Mouse (Mus musculus) embryonic fibroblast, embryonic 13.5 days (primary cell): ENCODE data around the gene Slc17a1. TPM values are rescaled to one million over a fixed set of nuclear protein-coding genes. Genes with fewer than 3 reads are reported as not detected.

Source experiments
- H3K27ac ChIP-seq: 2 replicates; pipeline ENCODE4 v1.5.1; 2012; ENCODE audit warnings: low read length, control low read depth, inconsistent platforms; ENCODE audit not compliant: insufficient read depth
- H3K4me1 ChIP-seq: 2 replicates; pipeline ENCODE4 v1.6.1; 2011; ENCODE audit warnings: low read length; ENCODE audit not compliant: control insufficient read depth, insufficient read depth
- H3K4me3 ChIP-seq: 2 replicates; pipeline ENCODE4 v1.5.1; 2011; ENCODE audit warnings: mild to moderate bottlenecking, control low read depth, low read length; ENCODE audit not compliant: insufficient read depth
- CTCF ChIP-seq: IDR thresholded peaks from 2 replicates; pipeline ENCODE4 v1.5.1; 2011; ENCODE audit warnings: mild to moderate bottlenecking, control low read depth, low read length, moderate library complexity, borderline replicate concordance; ENCODE audit not compliant: insufficient read depth
- POLR2A ChIP-seq: IDR thresholded peaks from 2 replicates; pipeline ENCODE4 v1.6.1; 2011; ENCODE audit warnings: low read depth, mild to moderate bottlenecking, control low read depth, low read length, moderate library complexity
- polyA plus RNA-seq: library from polyadenylated mRNA; stranded (reverse); fragments of >200 nt; gene quantifications from 2 replicates; pipeline ENCODE4 v1.2.4, GENCODE M21; 2011; ENCODE audit warnings: low read depth; ENCODE audit not compliant: missing spikeins, insufficient read length

Gene Slc17a1
- not detected in 2 replicates for polyA plus RNA-seq

DNA sequence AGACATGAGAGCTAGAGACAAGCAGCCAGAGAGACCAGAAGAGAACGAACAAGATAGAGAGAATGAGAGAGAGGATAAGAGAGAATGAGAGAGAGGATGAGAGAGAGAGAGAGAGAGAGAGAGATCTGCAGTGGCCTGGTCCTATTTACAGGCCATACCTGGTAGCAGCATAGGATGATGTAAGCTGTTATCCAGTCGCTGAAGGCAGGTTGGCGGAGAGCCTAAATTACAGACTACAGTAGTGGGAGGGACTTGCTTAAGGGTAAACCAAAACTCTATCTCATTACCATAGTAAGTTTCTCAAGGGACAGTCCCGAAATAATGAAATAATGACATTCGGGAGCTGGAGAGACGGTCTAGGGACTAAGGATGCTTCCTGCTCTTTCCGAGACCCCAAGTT, at the start of gene Slc17a1:
Gene Slc17a1, plus strand, starts transcription at position 346 of the 400 bp plus-strand sequence.
- TF ChIP-seq CTCF, result no peak
- no peak for TF ChIP-seq POLR2A
- H3K4me3 ChIP-seq, result no peak within 1 kb of the TSS
- no peaks in the 10 kb centered on the region for H3K4me1 ChIP-seq
- no peak within 1 kb of the TSS for H3K27ac ChIP-seq

DNA sequence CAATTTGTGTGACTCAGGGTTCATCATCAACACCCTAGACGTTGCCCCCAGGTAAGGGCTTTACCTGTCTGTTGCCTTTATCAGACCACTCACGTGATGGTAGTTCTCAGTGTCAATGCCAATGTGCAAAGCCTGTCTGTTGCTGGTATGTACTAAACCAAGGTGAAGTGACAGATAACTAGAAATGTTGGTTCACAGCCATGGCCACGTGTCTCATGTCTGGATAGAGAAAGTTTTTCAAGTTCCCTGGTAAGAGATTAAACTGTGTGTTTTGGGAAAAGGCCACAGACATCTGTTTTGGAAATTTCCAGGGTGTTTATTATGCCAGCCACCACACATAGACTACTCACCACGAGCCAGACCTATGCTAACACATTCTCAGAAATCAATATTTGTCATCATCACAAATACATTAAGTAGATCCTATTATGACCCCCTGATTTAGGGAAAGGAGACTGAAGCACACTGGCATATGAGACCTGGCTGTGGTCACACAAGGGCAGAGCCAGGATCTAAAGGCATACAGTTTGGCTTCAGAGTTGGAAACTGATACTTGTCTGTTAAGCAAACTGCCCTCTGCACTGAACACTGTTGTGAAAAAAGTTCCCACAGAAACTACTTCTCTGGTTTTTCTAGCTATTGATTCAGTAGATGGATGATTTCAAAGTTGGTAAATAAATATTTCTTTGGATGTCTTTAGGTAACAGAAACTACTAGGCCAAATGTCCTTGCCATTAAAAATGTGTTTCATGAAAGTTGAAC, 47.2 kb upstream of the Slc17a1 start:
- TF ChIP-seq POLR2A, result no peak
- no peak for TF ChIP-seq CTCF
- Histone ChIP-seq H3K27ac (no peak overlapping the region), H3K4me3 (no peak overlapping the region), H3K4me1 (no peaks in the 10 kb centered on the region)

DNA sequence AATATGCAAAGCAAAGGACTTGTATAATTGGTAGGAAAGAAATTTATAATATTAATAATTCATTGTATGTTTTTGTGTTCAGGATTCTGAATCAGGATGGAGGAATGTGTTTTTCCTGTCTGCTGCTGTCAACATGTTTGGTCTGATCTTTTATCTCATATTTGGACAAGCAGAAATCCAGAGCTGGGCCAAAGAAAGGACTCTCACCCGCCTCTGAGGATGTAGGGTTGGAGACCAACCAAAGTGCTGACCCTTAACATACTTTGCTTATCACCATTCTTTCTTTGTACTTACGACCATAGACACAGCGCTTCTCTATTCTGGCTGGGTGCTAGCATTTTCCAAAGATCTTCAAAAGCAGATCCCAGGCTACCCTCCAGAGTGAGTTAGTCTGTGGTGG, 45.3 kb upstream of the Slc17a1 start:
- H3K27ac ChIP-seq, result no peak overlapping the region
- TF ChIP-seq POLR2A (no peak), CTCF (no peak)
- no peaks in the 10 kb centered on the region for H3K4me1 ChIP-seq
- no peak overlapping the region for H3K4me3 ChIP-seq

DNA sequence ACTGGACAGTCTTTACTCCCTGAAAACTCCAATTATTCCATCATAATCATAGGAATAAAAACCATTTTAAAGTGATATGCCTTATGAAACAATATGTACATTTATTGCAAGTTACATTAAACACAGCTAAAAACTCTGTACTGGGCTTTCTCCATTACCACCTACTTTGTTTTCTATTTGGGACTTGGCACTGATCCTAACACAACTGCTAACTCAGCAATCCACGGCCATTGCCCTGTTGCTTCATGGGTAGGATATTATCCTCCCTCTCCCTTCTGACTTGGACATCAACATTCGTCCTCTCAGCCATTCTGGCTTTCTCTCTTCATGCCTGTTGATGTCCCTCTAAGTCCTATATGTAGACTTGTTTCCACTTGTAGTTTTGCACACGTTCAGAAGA, 40.9 kb upstream of the Slc17a1 start:
- Histone ChIP-seq H3K4me1 (no peaks in the 10 kb centered on the region), H3K27ac (no peak overlapping the region), H3K4me3 (no peak overlapping the region)
- TF ChIP-seq CTCF, result no peak
- TF ChIP-seq POLR2A, result no peak

DNA sequence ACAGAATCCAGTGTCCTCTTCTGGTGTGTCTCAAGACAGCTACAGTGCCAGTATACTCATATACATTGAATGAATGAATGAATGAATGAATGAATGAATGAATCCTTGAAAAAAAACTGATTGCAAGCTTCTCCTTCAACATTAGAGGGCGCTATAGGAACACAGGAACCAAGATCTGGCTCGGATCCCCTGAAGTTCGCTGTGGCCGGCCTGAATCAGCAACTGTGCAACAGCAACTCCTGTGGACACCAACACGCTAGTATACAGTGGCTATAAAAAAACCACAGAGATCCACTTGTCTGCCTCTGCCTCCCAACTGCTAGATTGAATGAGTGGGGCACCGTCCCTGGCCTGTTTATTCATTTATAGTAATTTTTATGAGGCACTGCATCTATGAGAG, 34.5 kb upstream of the Slc17a1 start:
- no peak for TF ChIP-seq POLR2A
- TF ChIP-seq CTCF, result no peak
- no peak overlapping the region for H3K27ac ChIP-seq
- H3K4me1 ChIP-seq, result no peaks in the 10 kb centered on the region
- no peak overlapping the region for H3K4me3 ChIP-seq

DNA sequence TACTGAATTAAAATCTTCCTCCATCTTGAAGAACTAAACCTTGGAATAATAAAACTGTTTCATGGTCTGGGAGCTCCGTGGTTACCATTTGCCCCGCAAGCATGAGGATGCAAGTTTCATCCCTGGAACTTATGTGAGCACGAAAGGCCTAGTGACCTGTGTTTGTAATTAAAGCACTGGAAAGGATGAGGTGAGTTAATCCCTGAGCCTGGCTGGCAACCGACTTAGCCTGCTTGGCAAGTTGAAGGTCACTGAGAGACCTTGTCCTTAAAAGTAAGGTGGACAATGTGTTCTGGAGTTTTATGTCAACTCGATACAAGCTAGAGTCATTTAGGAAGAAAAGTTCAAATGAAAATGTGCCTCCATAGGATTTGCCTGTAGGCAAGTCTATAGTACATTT, 32.7 kb upstream of the Slc17a1 start:
- no peak overlapping the region for H3K4me3 ChIP-seq
- H3K4me1 ChIP-seq, result no peaks in the 10 kb centered on the region
- H3K27ac ChIP-seq, result no peak overlapping the region
- TF ChIP-seq POLR2A, result no peak

DNA sequence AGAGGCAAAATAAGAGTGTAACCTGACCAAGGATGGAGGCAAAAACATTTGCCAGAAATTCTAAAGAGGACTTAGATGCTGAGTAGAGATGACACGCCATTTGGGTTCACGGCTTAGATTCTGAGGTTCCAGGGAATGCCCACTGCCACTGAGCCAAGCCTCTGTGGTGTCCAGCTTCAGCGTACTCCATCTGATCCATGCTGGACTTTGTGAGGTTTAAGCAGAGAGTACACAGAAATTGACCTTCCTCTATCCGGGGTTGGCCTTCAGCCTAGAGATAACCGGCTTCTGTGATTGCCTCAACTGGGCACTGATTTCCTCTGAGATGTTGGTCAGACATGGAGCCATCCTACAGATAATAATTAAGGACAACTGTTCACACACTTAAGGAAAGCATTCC, 30.9 kb upstream of the Slc17a1 start:
- no peak for TF ChIP-seq CTCF
- no peak for TF ChIP-seq POLR2A
- Histone ChIP-seq H3K27ac (no peak overlapping the region), H3K4me1 (no peaks in the 10 kb centered on the region)

DNA sequence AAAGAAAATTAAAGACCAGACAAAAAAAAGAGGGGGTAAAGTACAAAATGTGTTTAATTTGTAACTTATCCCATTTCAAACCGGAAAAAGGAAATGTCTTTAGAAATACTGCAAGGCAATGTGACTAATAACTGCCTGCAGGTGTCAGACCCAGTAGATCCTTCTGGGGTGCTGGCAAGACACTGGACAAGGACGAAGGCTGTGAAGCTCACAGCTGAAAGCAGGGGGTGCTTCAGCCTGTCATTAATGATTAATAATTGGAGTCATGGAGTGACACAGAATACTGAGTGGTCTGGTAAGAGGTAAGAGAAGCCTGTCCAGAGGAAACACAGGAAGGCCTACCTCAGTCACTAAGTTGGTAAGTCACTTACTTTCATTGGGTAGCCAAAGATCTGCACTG, 28.2 kb upstream of the Slc17a1 start, which contains the start of gene Slc17a3:
Gene Slc17a3, plus strand, starts transcription at position 127 of the 400 bp plus-strand sequence.
- TF ChIP-seq CTCF (no peak), POLR2A (no peak)
- no peak within 1 kb of the TSS for H3K27ac ChIP-seq
- H3K4me1 ChIP-seq, result no peaks in the 10 kb centered on the region
- no peak within 1 kb of the TSS for H3K4me3 ChIP-seq

More for the DNA sequence above, 30.9 kb upstream of the Slc17a1 start:
- no peak overlapping the region for H3K4me3 ChIP-seq

DNA sequence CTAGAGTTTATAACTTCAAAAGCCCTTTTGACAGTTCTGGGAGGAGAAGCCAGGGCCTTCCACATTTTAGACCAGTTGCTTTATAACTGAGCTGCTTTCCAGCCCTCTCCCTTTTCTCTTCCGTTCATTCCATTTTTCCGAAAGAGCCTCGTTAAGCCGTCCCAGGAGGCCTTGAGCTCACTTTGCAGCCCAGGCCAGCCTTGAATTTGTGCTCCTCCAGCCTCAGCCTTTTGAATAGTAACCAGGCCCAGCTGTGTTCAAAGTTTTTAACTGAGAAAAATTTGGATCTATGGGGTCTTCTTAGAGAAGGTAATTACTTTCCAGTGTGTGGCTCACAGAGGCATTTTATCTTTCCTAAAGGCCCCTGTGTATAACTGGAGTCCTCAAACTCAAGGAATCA, 21.7 kb upstream of the Slc17a1 start:
- H3K4me3 ChIP-seq, result no peak overlapping the region
- H3K27ac ChIP-seq, result no peak overlapping the region
- TF ChIP-seq CTCF, result no peak
- TF ChIP-seq POLR2A, result no peak
- H3K4me1 ChIP-seq, result no peaks in the 10 kb centered on the region

DNA sequence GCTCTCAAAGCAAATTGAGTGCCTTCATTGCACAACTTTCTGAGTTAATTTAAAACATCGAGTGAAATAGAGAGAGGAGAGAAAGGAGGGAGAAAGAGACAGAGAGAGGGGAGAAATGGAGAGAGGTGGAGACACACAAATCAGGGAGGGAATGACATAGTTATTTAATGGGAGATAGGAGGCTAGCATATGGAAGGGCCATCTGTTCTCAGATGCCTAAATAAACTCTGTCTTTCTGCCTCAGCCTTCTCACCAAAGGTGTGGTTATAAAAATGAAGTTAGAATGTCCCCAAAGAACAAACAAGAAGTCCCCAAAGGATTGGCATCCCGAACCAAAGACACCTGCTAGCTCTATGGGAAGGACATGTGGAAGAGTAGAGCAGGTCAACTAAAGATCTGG, 18.3 kb upstream of the Slc17a1 start:
- H3K27ac ChIP-seq, result no peak overlapping the region

More for the DNA sequence above, 18.3 kb upstream of the Slc17a1 start:
- TF ChIP-seq CTCF (no peak), POLR2A (no peak)
- no peak overlapping the region for H3K4me3 ChIP-seq
- no peaks in the 10 kb centered on the region for H3K4me1 ChIP-seq
